Mouse (Mus musculus) embryonic stem cell, embryonic (primary cell): Measurements from ENCODE around the gene Cer1.

Source experiments
- CTCF ChIA-PET, 4 experiments: fragments of 300-600 bp in 2 of 4; fragments of 350-600 bp in 2 of 4; sonication (Branson Sonifier 250); formaldehyde crosslinking; loops; one replicate each; lab custom pipeline; 2022; ENCODE audit warnings: inconsistent platforms in 2 of 4; lab: Charles Lee
- POLR2A ChIA-PET, 4 experiments: fragments of 300-600 bp in 2 of 4; fragments of 350-600 bp in 2 of 4; sonication (Branson Sonifier 250); formaldehyde crosslinking; loops; one replicate each; lab custom pipeline; 2022; ENCODE audit warnings: antibody characterized with exemption in 4 of 4, inconsistent platforms in 1 of 4; lab: Charles Lee

The Cer1 gene

DNA sequence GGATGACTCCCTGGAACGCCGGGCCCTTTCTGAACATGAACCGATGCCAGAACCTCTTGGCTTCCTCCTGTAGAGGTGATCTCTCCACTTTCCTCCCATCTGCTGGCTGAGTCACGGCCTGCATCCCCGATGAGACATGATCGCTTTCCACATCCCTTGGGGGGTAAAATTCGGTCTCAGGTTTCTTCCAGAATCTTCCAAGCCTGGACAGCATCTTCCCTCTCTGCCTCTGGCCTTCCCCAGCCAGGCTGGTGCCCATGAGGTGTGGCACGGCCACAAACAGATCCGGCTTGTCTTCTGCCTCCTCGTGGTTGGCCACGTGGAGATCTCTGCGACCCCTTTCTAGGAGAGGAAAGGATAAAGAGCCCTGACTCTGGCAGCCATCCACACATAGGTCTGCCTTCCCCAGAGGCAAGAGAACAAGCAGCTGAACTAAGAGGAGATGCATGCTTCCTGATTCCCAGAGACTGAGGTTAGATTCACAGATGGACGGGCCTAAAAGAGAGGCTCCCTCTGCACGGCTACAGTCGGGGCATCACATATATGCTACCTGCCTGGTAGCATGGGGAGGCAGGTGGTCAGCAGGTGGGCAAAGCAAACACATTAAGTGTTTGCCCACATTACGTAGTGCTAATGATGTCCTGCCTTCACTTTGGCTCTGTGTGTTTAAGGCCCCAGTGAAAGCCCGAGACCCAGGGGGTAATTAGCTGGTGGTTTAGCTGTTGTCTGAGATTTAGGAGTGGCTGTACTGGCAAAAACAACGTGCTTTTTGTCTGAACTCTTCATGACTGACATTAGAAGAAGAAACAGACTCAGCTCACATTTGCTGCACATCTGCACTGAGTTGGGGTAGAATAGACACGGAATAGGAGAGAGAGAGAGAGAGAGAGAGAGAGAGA lies at the start of gene Cer1:
Cer1 (minus strand) TSS at position 513 of the 899 bp plus-strand sequence.
- POLR2A ChIA-PET, result no interaction called here
- CTCF ChIA-PET, result interaction anchor here in 1 of 4 experiments (0.7 kb wide), 1 partner anchor 117 kb away, joined by 9 read pairs; no protein-coding TSS in a partner anchor

DNA sequence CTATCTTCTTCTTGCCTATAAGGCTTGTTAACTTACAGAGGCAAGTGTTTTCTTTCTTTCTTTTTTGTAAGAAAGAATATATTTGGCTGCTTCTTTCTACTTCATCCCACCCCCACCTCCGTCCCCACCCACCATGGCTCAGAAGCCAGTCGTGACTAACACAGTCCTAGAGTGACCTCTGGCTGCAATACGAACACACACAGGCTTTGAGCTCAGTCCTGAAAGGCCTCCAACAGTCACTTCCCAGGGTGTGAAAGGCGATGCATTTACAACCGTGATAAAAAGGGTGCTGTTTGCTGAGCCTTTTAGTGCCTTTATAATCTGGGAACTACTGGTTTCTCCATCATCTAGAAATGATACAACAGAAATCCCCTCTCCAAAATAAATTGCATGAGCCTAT lies 49.4 kb upstream of the Cer1 start:
- CTCF ChIA-PET, result interaction anchor here (0.5 to 1.9 kb wide), 17 partner anchors 9 to 1397 kb away, joined by 3 to 16 read pairs (median 4); partner anchors contain the start of gene Nfib (in 1 of the 4)
- POLR2A ChIA-PET, result no interaction called here

DNA sequence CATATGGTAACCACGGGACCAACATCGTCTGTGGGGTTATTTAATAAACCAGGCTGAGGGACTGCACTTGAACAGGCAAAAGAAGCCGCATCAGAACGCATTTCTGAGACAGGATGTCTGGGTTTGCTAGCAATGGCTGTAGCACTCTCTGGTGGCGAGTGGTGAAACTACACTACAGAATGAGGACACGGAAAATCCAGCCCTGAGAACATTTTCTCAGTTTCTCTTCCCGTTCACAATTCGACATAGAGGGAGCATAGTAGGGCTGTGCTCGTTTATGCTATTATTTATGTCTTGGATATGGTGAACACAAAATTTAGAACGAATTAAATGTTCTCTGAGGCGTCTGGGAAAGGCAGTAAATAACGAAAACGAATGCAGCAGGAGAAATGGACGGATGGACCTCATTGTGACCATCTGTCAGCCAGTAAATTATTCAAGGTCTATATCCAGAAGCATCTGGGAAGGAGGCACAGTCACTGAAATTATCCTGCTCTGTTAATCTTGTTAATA lies 48.8 kb upstream of the Cer1 start:
- CTCF ChIA-PET, result interaction anchor here in 2 of 4 experiments (0.6 to 1.9 kb wide), 9 partner anchors 129 to 593 kb away, joined by 3 to 7 read pairs (median 4); no protein-coding TSS in a partner anchor
- POLR2A ChIA-PET, result interaction anchor here in 1 of 4 experiments (0.7 kb wide), 1 partner anchor 171 kb away, joined by 7 read pairs; no protein-coding TSS in a partner anchor

GRCm38 (mm10) chr4:82930079-82930478 lies 45.1 kb upstream of the Cer1 start:
- POLR2A ChIA-PET, result interaction anchor here in 1 of 4 experiments (1.1 kb wide), 1 partner anchor 14 kb away, joined by 3 read pairs; no protein-coding TSS in a partner anchor
- CTCF ChIA-PET, result interaction anchor here in 2 of 4 experiments (0.5 to 0.6 kb wide), 2 partner anchors 255 to 337 kb away, joined by 3 to 4 read pairs; no protein-coding TSS in a partner anchor

GRCm38 (mm10) chr4:82921962-82922361 lies 37.0 kb upstream of the Cer1 start:
- ChIA-PET POLR2A (no interaction called here), CTCF (no interaction called here)

DNA sequence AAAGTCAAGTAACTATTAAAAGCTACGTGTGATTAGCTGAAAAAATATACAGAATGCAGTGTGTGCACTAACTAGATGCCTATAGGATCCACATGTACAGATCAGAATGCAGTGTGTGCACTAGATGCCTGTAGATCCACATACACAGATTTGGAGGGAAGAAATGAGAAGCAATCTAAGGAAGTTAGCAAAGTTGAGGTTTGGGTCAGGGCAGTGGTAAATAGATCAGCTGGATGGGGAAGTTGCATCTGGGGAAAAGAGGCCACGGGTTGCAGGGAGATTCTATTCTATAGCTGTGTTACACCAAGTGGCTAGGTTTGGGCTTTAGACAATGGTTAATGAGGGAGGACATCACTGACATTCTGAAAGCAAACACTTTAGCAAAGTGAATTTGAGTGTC lies 33.7 kb upstream of the Cer1 start:
- CTCF ChIA-PET, result no interaction called here
- POLR2A ChIA-PET, result no interaction called here

DNA sequence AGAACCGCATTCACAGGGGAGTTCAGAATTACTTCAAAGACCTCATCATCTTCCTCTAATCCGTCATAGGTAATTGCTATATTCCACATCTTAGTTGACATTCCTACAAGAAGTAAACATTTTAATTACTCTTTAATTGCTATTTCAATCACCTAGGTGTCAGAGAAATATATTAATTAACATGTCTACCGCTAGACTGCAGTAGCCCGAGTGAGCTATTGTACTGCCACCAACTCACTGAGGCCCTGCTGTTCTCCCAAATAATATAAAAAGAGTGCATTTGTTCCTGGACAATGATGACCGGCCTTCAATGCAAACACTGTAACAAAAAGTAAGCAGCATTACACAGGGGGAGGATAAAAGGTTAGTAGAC lies 31.7 kb upstream of the Cer1 start:
- CTCF ChIA-PET, result no interaction called here
- POLR2A ChIA-PET, result no interaction called here

- ChIA-PET POLR2A (no interaction called here), CTCF (no interaction called here)
These were observed 31.2 kb upstream of the Cer1 start for GRCm38 (mm10) chr4:82916003-82916677.

- ChIA-PET POLR2A (no interaction called here), CTCF (no interaction called here)
These were observed 30.6 kb upstream of the Cer1 start for GRCm38 (mm10) chr4:82915576-82915975.

- POLR2A ChIA-PET, result no interaction called here
- CTCF ChIA-PET, result no interaction called here
These were observed 29.7 kb upstream of the Cer1 start for GRCm38 (mm10) chr4:82914601-82915143.

- ChIA-PET POLR2A (no interaction called here), CTCF (no interaction called here)
These were observed 10.3 kb upstream of the Cer1 start for GRCm38 (mm10) chr4:82895227-82895626.

GRCm38 (mm10) chr4:82892247-82892646 lies 7.3 kb upstream of the Cer1 start:
- ChIA-PET POLR2A (no interaction called here), CTCF (no interaction called here)

- CTCF ChIA-PET, result no interaction called here
- POLR2A ChIA-PET, result interaction anchor here in 1 of 4 experiments (0.6 kb wide), 1 partner anchor 16 kb away, joined by 3 read pairs; no protein-coding TSS in a partner anchor
These were observed 6.6 kb upstream of the Cer1 start for GRCm38 (mm10) chr4:82891566-82891965.

- ChIA-PET POLR2A (interaction anchor here in 1 of 4 experiments (0.6 kb wide), 1 partner anchor 16 kb away, joined by 3 read pairs; no protein-coding TSS in a partner anchor), CTCF (no interaction called here)
These were observed 6.1 kb upstream of the Cer1 start for GRCm38 (mm10) chr4:82891049-82891448.

- ChIA-PET CTCF (no interaction called here), POLR2A (no interaction called here)
These were observed 5.6 kb upstream of the Cer1 start for GRCm38 (mm10) chr4:82890585-82890984.

DNA sequence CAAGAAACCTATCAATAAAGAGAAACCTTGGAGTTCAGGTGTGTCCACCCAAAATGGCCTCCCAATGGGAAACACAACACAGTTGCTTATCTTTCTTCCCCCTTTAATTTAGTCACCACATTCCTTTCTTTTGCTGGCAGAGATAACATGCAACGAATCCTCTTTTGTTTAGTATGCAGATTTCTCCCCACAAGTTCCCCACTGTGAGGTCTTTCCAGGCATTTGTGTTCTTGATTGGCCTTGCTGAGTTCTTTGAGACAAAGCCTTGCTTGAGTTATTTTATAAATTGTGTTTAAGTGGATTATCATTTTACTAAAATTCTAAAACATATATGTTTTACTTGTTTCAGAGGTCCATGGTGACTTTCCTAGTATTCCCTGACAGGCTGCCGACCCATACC lies 1.2 kb upstream of the Cer1 start:
- POLR2A ChIA-PET, result no interaction called here
- CTCF ChIA-PET, result no interaction called here

- POLR2A ChIA-PET, result no interaction called here
- CTCF ChIA-PET, result interaction anchor here in 1 of 4 experiments (0.7 kb wide), 1 partner anchor 116 kb away, joined by 9 read pairs; no protein-coding TSS in a partner anchor
These were observed 576 bp upstream of the Cer1 start for GRCm38 (mm10) chr4:82885535-82885913.

GRCm38 (mm10) chr4:82882500-82882899 lies 2.4 kb downstream of the Cer1 start:
- ChIA-PET POLR2A (interaction anchor here in 1 of 4 experiments (0.7 kb wide), 1 partner anchor 334 kb away, joined by 3 read pairs; no protein-coding TSS in a partner anchor), CTCF (interaction anchor here (0.6 to 1.0 kb wide), 10 partner anchors 9 to 1148 kb away, joined by 3 to 14 read pairs (median 4); no protein-coding TSS in a partner anchor)

DNA sequence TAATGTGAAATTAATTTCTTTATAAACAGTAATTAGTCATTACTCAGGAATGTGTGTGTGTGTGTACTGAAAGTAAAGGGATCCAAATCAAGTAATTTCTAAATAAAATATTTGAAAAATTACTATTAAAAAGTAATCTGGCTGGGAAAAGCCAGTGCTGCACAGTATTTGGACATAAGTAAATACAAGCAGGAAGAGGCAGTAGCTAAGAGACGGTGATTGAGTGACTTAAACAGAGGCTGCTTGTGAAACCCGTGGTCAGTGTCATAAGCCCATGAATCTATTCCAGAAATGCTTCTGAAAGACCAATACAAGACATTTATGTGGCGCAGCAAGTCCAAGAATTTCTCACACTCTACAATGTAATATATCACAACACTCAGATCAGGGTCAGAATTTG lies 3.6 kb downstream of the Cer1 start:
- ChIA-PET CTCF (no interaction called here), POLR2A (no interaction called here)
